Mouse (Mus musculus) heart, adult 18-20 months (tissue): ENCODE data around the gene Vmn2r91. TPM values are rescaled to one million over a fixed set of nuclear protein-coding genes. Genes with fewer than 3 reads are reported as not detected.
"Not testable (repeated sequence)": the region's sequence is repeated elsewhere in the genome, so short reads cannot be mapped to it uniquely, and the experiment has no call there.

Experiments
- DNase-seq, 2 experiments: peaks; one replicate each; pipeline ENCODE4 v3.0.0; 2021 to 2022; ENCODE audit warnings: mixed read lengths in 1 of 2
- long read RNA-seq, 2 experiments: library from polyadenylated mRNA; stranded (forward); transcript quantifications; one replicate each; pipeline ENCODE4 v2.0.0; 2021
- total RNA-seq, 2 experiments: library from RNA; stranded (reverse); gene quantifications; 2 replicates each; pipeline ENCODE4 v1.2.3; 2021

Gene Vmn2r91
- total RNA-seq: not detected
- long read RNA-seq, experiment 1: 0 reads
- long read RNA-seq, experiment 2: 0 reads

GRCm38 (mm10) chr17:18084716-18085115 is at the start of gene Vmn2r91:
Gene Vmn2r91, plus strand, starts transcription at chr17:18085016.
- not testable (repeated sequence) for DNase-seq

GRCm38 (mm10) chr17:18049124-18049523 is 35.7 kb upstream of the Vmn2r91 start, which contains the start of gene Vmn2r124:
Gene Vmn2r124, plus strand, starts transcription at chr17:18049424.
- DNase-seq: no peak

DNA sequence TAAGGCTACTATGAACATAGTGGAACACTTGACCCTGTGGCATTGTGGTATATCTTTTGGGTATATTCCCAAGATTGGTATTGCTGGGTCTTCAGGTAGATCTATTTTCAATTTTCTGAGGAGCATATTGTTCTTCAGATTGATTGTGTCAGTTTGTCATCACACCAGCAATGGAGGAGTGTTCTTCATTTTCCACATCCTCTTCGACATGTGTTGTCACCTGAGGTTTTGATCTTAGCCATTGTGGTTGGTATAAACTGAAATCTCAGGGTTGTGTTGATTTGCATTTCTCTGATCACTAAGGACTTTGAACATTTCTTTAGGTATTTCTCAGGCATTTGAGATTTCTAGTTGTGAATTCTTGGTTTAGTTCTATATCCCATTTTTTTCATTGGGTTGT is 10.8 kb downstream of the Vmn2r91 start:
- not testable (repeated sequence) for DNase-seq

GRCm38 (mm10) chr17:18102265-18102664 is 17.4 kb downstream of the Vmn2r91 start:
- DNase-seq: not testable (repeated sequence)

- DNase-seq: not testable (repeated sequence)
These were observed 66.8 kb downstream of the Vmn2r91 start, which contains the start of gene Vmn2r92 for GRCm38 (mm10) chr17:18151587-18151986. Gene Vmn2r92, plus strand, starts transcription at chr17:18151887.

DNA sequence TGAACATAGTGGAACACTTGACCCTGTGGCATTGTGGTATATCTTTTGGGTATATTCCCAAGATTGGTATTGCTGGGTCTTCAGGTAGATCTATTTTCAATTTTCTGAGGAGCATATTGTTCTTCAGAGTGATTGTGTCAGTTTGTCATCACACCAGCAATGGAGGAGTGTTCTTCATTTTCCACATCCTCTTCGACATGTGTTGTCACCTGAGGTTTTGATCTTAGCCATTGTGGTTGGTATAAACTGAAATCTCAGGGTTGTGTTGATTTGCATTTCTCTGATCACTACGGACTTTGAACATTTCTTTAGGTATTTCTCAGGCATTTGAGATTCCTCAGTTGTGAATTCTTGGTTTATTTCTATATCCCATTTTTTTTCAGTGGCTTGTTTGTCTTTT is 76.4 kb downstream of the Vmn2r91 start:
- DNase-seq: not testable (repeated sequence)

Other genes with a start within 250 kb of the Vmn2r91 start
- gene Has1, start 229.8 kb upstream of the Vmn2r91 start, total RNA-seq: under 1 TPM; 0.13 to 0.17 TPM
- gene Fpr1, start 201.1 kb upstream of the Vmn2r91 start, total RNA-seq: not detected
- not detected for gene Fpr2, start 197.2 kb upstream of the Vmn2r91 start, total RNA-seq
- not detected for gene Fpr3, start 197.2 kb upstream of the Vmn2r91 start, total RNA-seq
- gene Fpr-rs4, start 63.3 kb upstream of the Vmn2r91 start, total RNA-seq: not detected
- gene Vmn2r124, start 35.6 kb upstream of the Vmn2r91 start, total RNA-seq: not detected
- not detected for gene Vmn2r92, start 66.9 kb downstream of the Vmn2r91 start, total RNA-seq
- gene Vmn2r94, start 192.7 kb downstream of the Vmn2r91 start, total RNA-seq: not detected
- not detected for gene Vmn2r93, start 213.1 kb downstream of the Vmn2r91 start, total RNA-seq